Mouse (Mus musculus): ENCODE results near the gene Mtor. TPM values are rescaled to one million over a fixed set of nuclear protein-coding genes. Genes with fewer than 3 reads are reported as not detected.

Mtor gene
- polyA plus RNA-seq (2015; fragmentation: Nextera tagmentation; extraction: Ambion mirVana) = 22.6 and 25.1 TPM in 2 replicates

DNA sequence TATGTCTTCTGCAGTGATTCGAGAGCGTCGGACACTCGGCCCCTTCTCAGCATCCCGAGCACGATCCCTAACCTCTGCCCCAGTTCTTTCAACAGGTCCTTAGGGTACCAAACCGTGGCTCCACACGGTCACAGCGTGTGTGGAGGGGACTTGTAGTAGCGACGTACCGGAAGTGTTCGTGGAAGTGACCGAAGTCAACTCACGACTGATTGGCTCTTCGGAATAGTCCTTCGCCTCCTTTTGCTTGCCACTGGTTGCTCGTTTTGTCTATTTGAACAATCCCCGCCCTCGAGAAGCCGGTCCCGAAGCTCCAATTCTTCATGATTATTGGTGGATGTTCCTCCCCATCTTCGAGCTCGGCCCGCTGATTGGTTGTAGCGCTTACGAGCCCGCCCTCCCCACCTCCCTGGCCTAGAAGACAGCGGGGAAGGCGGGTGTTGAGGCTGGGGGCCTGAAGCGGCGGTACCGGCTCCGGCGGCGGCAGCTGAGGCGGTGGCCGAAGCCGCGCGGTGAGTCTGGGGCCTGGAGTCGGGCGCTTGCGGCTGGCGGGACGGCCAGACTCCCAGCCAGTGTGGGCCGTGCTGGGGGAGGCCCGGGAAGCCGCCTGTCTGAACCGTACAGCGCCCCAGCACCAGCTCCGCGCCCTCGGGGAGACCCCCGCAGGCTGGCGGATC lies at the start of gene Mtor:
Gene Mtor, plus strand, starts transcription at position 433 of the 674 bp plus-strand sequence.
- under 1% methylated on average over 55 of the region's 56 CpGs for WGBS
- Histone ChIP-seq H3K4me3 (peak within 1 kb of the TSS; percentile 70), H3K9me3 (no peaks in the 10 kb centered on the region), H3K9ac (replicated peaks) (peak within 1 kb of the TSS; percentile 77), H3K27me3 (no peaks in the 10 kb centered on the region), H3K4me2 (replicated peaks) (peak within 1 kb of the TSS; percentile 63), H3K36me3 (peaks cover 15% of the 10 kb centered on the region), H3K4me1 (peaks cover 40% of the 10 kb centered on the region), H3K27ac (replicated peaks) (peak within 1 kb of the TSS; percentile 74)
- peak; percentile 97 for ATAC-seq (replicated peaks)

GRCm38 (mm10) chr4:148399437-148400094 lies 48.8 kb upstream of the Mtor start:
- ATAC-seq (replicated peaks) = no peak
- Histone ChIP-seq H3K9ac (replicated peaks) (no peak overlapping the region), H3K36me3 (no peaks in the 10 kb centered on the region), H3K4me3 (no peak overlapping the region), H3K4me2 (replicated peaks) (no peak overlapping the region), H3K9me3 (no peaks in the 10 kb centered on the region), H3K4me1 (peaks cover 22% of the 10 kb centered on the region), H3K27me3 (peaks cover 8% of the 10 kb centered on the region; the same call in 1 of the 2 replicates), H3K27ac (replicated peaks) (peak overlapping the region; percentile 54)
- WGBS = 56% methylated on average over 9 of the region's 9 CpGs

DNA sequence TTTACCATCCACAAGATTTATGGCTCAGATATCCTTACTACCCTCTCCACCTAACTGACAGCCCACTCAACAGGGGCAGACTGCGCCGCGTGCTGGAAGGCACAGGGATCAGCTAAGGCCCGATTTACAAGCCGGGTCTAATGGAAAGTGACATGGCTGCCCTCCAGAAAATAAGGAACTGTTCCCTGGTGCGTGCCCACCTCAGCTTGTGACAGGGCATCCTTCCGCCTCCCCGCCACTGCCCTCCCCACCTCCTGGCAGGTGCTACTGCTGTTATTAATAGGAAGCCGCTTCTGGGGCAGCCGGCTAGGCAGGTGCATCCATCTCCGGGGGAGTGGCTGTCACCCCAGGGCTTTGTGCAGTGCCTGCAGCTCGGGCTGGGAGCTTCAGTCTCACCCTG lies 45.0 kb upstream of the Mtor start:
- no peak for ATAC-seq (replicated peaks)
- H3K9ac ChIP-seq (replicated peaks) = no peak overlapping the region; the same call in 1 of the 2 replicates
- peaks cover 30% of the 10 kb centered on the region for H3K4me1 ChIP-seq
- H3K27me3 ChIP-seq = peaks cover 19% of the 10 kb centered on the region
- no peak overlapping the region for H3K4me2 ChIP-seq (replicated peaks)
- H3K36me3 ChIP-seq = no peaks in the 10 kb centered on the region
- no peak overlapping the region for H3K4me3 ChIP-seq
- H3K9me3 ChIP-seq = no peaks in the 10 kb centered on the region
- 17% methylated on average over 12 of the region's 12 CpGs for WGBS
- H3K27ac ChIP-seq (replicated peaks) = no peak overlapping the region

- no peak for ATAC-seq (replicated peaks)
These were observed 43.7 kb upstream of the Mtor start for GRCm38 (mm10) chr4:148404748-148405147.

DNA sequence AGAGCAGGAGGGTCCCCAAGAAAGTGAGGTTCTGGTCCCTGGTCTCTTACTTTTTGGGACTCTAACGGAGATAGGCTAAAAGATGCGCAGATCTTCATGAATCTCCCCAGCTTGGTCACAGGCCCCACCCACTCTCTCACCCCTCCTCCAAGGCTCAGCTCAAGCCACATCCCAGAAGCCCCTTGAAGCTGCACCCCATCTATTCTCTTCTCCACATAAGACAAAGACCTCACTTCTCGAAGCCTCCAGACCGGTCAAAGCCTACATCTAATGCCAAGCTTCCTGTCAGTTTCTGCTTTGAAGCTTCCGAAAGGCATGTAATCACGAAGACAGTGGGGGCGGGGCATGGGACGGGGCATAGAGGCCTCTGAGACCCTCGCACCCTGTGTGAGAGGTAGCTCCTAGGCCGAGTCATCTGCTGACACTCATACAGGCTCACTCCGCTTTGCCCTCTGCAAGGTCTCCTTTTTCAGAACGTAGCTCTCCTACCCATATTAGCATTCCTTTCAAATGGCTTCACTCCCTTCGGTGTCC lies 43.1 kb upstream of the Mtor start:
- H3K9me3 ChIP-seq = no peaks in the 10 kb centered on the region
- H3K9ac ChIP-seq (replicated peaks) = no peak overlapping the region
- WGBS = 19% methylated on average over 13 of the region's 13 CpGs
- H3K4me3 ChIP-seq = no peak overlapping the region
- H3K4me1 ChIP-seq = peaks cover 25% of the 10 kb centered on the region
- H3K27ac ChIP-seq (replicated peaks) = no peak overlapping the region
- H3K36me3 ChIP-seq = no peaks in the 10 kb centered on the region
- H3K27me3 ChIP-seq = peaks cover 19% of the 10 kb centered on the region
- no peak for ATAC-seq (replicated peaks)
- H3K4me2 ChIP-seq (replicated peaks) = no peak overlapping the region

More at GRCm38 (mm10) chr4:148404748-148405147, 43.7 kb upstream of the Mtor start:
- H3K9me3 ChIP-seq = no peaks in the 10 kb centered on the region
- no peak overlapping the region for H3K4me2 ChIP-seq (replicated peaks)
- no peaks in the 10 kb centered on the region for H3K36me3 ChIP-seq
- no peak overlapping the region for H3K27ac ChIP-seq (replicated peaks)
- H3K4me1 ChIP-seq = peaks cover 26% of the 10 kb centered on the region
- WGBS = 9% methylated on average over 11 of the region's 11 CpGs
- H3K9ac ChIP-seq (replicated peaks) = no peak overlapping the region
- no peak overlapping the region for H3K4me3 ChIP-seq
- H3K27me3 ChIP-seq = peaks cover 19% of the 10 kb centered on the region

DNA sequence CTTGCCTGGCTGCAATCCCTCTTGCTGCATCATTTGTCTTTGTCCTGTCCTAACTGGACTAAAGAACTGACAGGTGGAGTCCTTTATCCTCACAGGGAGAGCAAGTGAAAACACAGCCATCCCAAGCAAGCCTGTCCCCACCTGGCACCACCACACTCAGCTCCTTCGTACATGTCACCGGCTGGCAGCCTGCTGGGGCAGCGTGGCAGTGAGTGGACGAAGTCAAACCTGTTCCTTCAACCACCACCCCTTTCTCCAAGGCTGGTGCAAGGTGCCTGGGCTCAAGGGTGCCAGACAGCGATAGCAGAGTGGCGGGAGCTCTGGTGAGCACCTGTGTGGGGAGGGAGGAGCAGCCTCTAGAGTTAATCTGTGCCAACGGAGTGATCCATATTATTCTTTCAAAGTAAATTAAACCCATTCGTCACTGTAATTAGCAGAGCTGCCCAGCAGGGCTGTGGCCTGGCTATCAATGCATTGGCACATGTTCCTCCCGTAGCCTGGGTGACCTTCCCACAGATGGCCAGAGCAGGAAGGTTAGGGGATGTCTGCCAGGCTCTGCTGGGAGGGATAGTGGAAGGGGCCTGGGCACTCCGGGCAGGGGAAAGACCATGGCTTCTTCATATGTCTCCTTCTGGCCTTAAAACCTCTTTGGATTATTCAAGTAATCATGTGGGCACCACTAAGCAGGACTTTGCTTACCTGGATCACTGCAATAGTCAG lies 40.0 kb upstream of the Mtor start:
- H3K9ac ChIP-seq (replicated peaks) = no peak overlapping the region
- H3K4me2 ChIP-seq (replicated peaks) = no peak overlapping the region
- H3K4me1 ChIP-seq = peaks cover 24% of the 10 kb centered on the region
- no peaks in the 10 kb centered on the region for H3K9me3 ChIP-seq
- peaks cover 15% of the 10 kb centered on the region for H3K27me3 ChIP-seq
- no peak for ATAC-seq (replicated peaks)
- no peaks in the 10 kb centered on the region for H3K36me3 ChIP-seq
- H3K27ac ChIP-seq (replicated peaks) = no peak overlapping the region
- 64% methylated on average over 10 of the region's 10 CpGs for WGBS
- H3K4me3 ChIP-seq = no peak overlapping the region

DNA sequence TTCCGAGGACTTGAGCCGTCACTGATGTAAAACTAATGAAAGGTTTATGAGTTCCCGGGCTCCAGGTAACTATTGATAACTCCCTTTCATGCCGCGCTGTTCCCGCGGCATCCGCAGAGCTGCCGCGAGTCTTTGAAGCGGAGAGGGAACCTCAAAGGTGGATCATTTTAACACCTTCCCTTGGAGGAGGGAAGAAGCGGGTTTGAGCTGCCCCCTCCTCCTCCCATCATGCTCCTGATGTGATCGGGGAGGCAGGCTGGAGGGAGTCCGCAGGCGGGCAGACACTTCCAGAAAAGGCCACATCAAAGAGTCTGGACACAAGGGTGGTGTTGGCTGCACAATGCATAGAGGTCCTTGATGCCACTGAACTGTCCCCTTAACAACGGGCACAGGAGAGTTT lies 32.8 kb upstream of the Mtor start:
- Histone ChIP-seq H3K4me2 (replicated peaks) (peak overlapping the region; percentile 11; the same call in 1 of the 2 replicates), H3K36me3 (no peaks in the 10 kb centered on the region), H3K27ac (replicated peaks) (no peak overlapping the region), H3K27me3 (0 out of 2 replicates have a peak, but pooled peaks cover 3% of the 10 kb centered on the region), H3K4me1 (peaks cover 17% of the 10 kb centered on the region), H3K9ac (replicated peaks) (no peak overlapping the region), H3K4me3 (no peak overlapping the region), H3K9me3 (no peaks in the 10 kb centered on the region)
- 21% methylated on average over 16 of the region's 16 CpGs for WGBS
- 0 out of 2 replicates have a peak, but pooled peaks have one; percentile 23 for ATAC-seq (replicated peaks)

DNA sequence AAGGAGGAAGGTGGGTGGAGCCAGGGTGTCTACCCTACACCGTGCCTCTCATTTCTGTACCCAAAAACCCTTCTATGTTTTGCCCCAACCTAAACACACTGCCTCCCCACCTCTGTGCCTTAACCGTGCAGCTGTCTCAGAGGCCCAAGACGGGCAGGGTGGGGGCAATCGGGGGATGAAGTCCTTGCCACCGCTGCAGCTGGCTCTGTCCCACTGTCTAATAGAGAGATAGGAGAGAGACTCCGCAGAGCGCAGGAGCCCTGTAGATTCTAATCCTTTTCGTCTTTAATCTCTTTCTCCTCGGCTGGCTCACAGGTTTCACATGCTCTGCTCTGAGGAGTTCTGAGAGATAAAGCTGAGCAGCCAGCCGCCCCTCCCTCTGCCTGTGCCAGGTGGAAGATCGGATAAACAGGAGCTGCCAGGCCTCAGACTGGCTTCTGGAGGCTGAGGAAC lies 31.3 kb upstream of the Mtor start:
- no peak overlapping the region for H3K9ac ChIP-seq (replicated peaks)
- no peaks in the 10 kb centered on the region for H3K36me3 ChIP-seq
- peaks cover 17% of the 10 kb centered on the region for H3K4me1 ChIP-seq
- H3K27ac ChIP-seq (replicated peaks) = peak overlapping the region; percentile 8; the same call in 1 of the 2 replicates
- no peak overlapping the region for H3K4me3 ChIP-seq
- H3K27me3 ChIP-seq = 0 out of 2 replicates have a peak, but pooled peaks cover 3% of the 10 kb centered on the region
- ATAC-seq (replicated peaks) = peak; percentile 41; the same call in 1 of the 2 replicates
- 23% methylated on average over 11 of the region's 11 CpGs for WGBS
- no peak overlapping the region for H3K4me2 ChIP-seq (replicated peaks)
- H3K9me3 ChIP-seq = no peaks in the 10 kb centered on the region

GRCm38 (mm10) chr4:148417559-148417958 lies 30.9 kb upstream of the Mtor start:
- Histone ChIP-seq H3K36me3 (no peaks in the 10 kb centered on the region), H3K4me2 (replicated peaks) (no peak overlapping the region), H3K4me1 (peaks cover 17% of the 10 kb centered on the region), H3K4me3 (no peak overlapping the region), H3K27ac (replicated peaks) (no peak overlapping the region), H3K27me3 (0 out of 2 replicates have a peak, but pooled peaks cover 3% of the 10 kb centered on the region), H3K9ac (replicated peaks) (no peak overlapping the region), H3K9me3 (no peaks in the 10 kb centered on the region)
- 40% methylated on average over 6 of the region's 6 CpGs for WGBS
- ATAC-seq (replicated peaks) = no peak

DNA sequence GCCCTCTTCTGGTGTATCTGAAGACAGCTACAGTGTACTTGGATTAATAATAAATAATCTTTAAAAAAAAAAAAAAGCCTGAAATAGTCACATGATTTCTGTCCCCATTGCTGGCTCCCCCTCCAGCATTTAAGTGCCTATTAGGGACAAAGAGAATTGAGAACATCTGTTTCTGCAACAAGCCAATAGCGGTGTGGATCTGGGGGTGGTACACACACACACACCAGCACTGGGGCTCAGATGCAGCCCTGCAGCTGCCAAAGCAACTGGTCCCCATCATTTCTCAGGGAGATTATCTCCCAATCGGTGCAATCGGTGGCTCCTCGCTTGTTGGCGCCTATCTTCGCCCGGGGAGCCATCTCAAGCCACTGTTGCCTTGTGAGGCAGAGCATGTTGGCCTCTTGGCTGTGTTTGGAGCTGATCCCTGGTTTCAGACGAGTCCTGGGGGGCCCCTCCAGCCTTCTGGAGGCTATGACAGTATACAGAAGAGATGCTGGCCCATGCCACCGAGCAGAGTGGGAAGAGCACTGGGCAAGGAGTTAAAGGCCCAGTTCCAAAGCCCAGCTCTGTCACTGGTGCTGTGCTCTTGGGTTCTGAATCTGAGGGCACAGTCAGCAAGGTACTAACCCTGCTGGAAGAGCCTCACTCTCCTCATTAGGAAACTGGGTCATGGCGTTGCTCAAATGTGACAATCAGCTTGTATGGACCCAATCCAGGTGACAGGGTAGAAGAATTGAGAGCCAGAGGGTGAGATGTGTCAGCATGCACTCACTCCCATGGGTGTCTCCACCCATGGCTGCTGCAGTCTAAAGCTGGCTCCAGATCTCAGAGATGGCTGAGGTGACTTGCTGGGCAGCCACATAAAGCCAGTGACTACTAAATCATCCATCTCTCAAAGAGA lies 21.2 kb upstream of the Mtor start:
- no peak overlapping the region for H3K4me3 ChIP-seq
- ATAC-seq (replicated peaks) = no peak
- 80% methylated on average over 10 of the region's 10 CpGs for WGBS
- no peak overlapping the region for H3K4me2 ChIP-seq (replicated peaks)
- no peaks in the 10 kb centered on the region for H3K9me3 ChIP-seq
- H3K9ac ChIP-seq (replicated peaks) = no peak overlapping the region
- peaks cover 8% of the 10 kb centered on the region; the same call in 1 of the 2 replicates for H3K4me1 ChIP-seq
- H3K27me3 ChIP-seq = no peaks in the 10 kb centered on the region
- no peaks in the 10 kb centered on the region for H3K36me3 ChIP-seq
- 0 out of 2 replicates have a peak overlapping the region, but pooled peaks have one; percentile 19 for H3K27ac ChIP-seq (replicated peaks)

- Histone ChIP-seq H3K9ac (replicated peaks) (no peak overlapping the region), H3K4me2 (replicated peaks) (no peak overlapping the region), H3K4me3 (no peak overlapping the region), H3K27ac (replicated peaks) (no peak overlapping the region), H3K27me3 (no peaks in the 10 kb centered on the region), H3K4me1 (peaks cover 8% of the 10 kb centered on the region; the same call in 1 of the 2 replicates), H3K9me3 (no peaks in the 10 kb centered on the region), H3K36me3 (no peaks in the 10 kb centered on the region)
- WGBS = 82% methylated on average over 5 of the region's 5 CpGs
- no peak for ATAC-seq (replicated peaks)
These were observed 19.9 kb upstream of the Mtor start for GRCm38 (mm10) chr4:148428544-148428943.

Measured in forebrain, embryonic 15.5 days (tissue).